Mouse (Mus musculus) small intestine, adult 2 months (tissue): ENCODE measurements around the gene Arhgap18.

Source experiments
- CTCF ChIP-seq: fragments of 200-500 bp; IDR thresholded peaks from 2 replicates; pipeline ENCODE4 v1.5.1; 2012; ENCODE audit warnings: low read depth, mild to moderate bottlenecking, control low read depth, inconsistent platforms, low read length, moderate library complexity, mixed read lengths; ENCODE audit not compliant: insufficient replicate concordance, insufficient read length; ENCODE audit errors: extremely low read depth
- POLR2A ChIP-seq: fragments of 200-500 bp; IDR thresholded peaks from 2 replicates; pipeline ENCODE4 v1.6.1; 2012; ENCODE audit warnings: low read depth, mild to moderate bottlenecking, control low read depth, inconsistent platforms, low read length, moderate library complexity

GRCm38 (mm10) chr10:26793013-26793412 lies 39.8 kb downstream of the Arhgap18 start:
- TF ChIP-seq CTCF (no peak), POLR2A (no peak)
